Mouse (Mus musculus) cerebellum, adult 8-10 months (tissue): Measurements from ENCODE around the gene Fmo5.

Experiments
- DNase-seq: peaks from one replicate; pipeline ENCODE4 v3.0.0; 2022

Fmo5 gene

GRCm38 (mm10) chr3:97682159-97682502, 53.5 kb downstream of the Fmo5 start:
- no peak for DNase-seq

GRCm38 (mm10) chr3:97682576-97682975, 54.0 kb downstream of the Fmo5 start:
- DNase-seq: no peak

- DNase-seq: no peak
Measured at GRCm38 (mm10) chr3:97683560-97684195, 55.1 kb downstream of the Fmo5 start.

- no peak for DNase-seq
Measured at GRCm38 (mm10) chr3:97686372-97687117, 57.9 kb downstream of the Fmo5 start.

GRCm38 (mm10) chr3:97689289-97689688, 60.7 kb downstream of the Fmo5 start:
- no peak for DNase-seq

GRCm38 (mm10) chr3:97690590-97690989, 62.0 kb downstream of the Fmo5 start:
- no peak for DNase-seq

GRCm38 (mm10) chr3:97691443-97692017, 62.9 kb downstream of the Fmo5 start:
- DNase-seq: no peak

GRCm38 (mm10) chr3:97693806-97694205, 65.2 kb downstream of the Fmo5 start:
- DNase-seq: no peak

- no peak for DNase-seq
Measured at GRCm38 (mm10) chr3:97696866-97697265, 68.3 kb downstream of the Fmo5 start.

- DNase-seq: no peak
Measured at GRCm38 (mm10) chr3:97697291-97697690, 68.7 kb downstream of the Fmo5 start.

GRCm38 (mm10) chr3:97699061-97699460, 70.5 kb downstream of the Fmo5 start:
- no peak for DNase-seq

- no peak for DNase-seq
Measured at GRCm38 (mm10) chr3:97701198-97701597, 72.6 kb downstream of the Fmo5 start.

GRCm38 (mm10) chr3:97702448-97703080, 74.0 kb downstream of the Fmo5 start:
- no peak for DNase-seq
